Mouse (Mus musculus) limb, embryonic 12.5 days (tissue): Measurements from ENCODE around the gene Extl1. TPM values are rescaled to one million over a fixed set of nuclear protein-coding genes. Genes with fewer than 3 reads are reported as not detected.

Experiments
- ATAC-seq: fragments of 200-750 bp; cut with Nextera tagmentation; 2 replicates; pipeline ENCODE4 v1.8.0; 2017; ENCODE audit warnings: low read depth, moderate TSS enrichment; ENCODE audit not compliant: insufficient number of reproducible peaks, insufficient read depth, low FRiP score, low TSS enrichment
- H3K27ac ChIP-seq: fragments of 300-500 bp; sonication (generic); 2 replicates; pipeline ENCODE4 v1.5.1; 2016; ENCODE audit warnings: mild to moderate bottlenecking, moderate library complexity
- H3K27me3 ChIP-seq: fragments of 300-500 bp; sonication (generic); 2 replicates; pipeline ENCODE4 v1.6.1; 2016; ENCODE audit warnings: mild to moderate bottlenecking, moderate library complexity
- H3K36me3 ChIP-seq: fragments of 300-500 bp; sonication (generic); 2 replicates; pipeline ENCODE4 v1.6.1; 2016; ENCODE audit warnings: mild to moderate bottlenecking, moderate library complexity
- H3K4me1 ChIP-seq: fragments of 300-500 bp; sonication (generic); replicated peaks from 2 replicates; pipeline ENCODE4 v1.6.1; 2016
- H3K4me2 ChIP-seq: fragments of 300-500 bp; sonication (generic); 2 replicates; pipeline ENCODE4 v1.6.1; 2016; ENCODE audit warnings: mild to moderate bottlenecking, moderate library complexity
- H3K4me3 ChIP-seq: fragments of 300-500 bp; sonication (generic); replicated peaks from 2 replicates; pipeline ENCODE4 v1.5.1; 2016; ENCODE audit warnings: mild to moderate bottlenecking
- H3K9ac ChIP-seq: fragments of 300-500 bp; sonication (generic); replicated peaks from 2 replicates; pipeline ENCODE4 v1.6.1; 2016; ENCODE audit warnings: mild to moderate bottlenecking, moderate library complexity
- H3K9me3 ChIP-seq: fragments of 300-500 bp; sonication (generic); 2 replicates; pipeline ENCODE4 v1.6.1; 2016; ENCODE audit warnings: mild to moderate bottlenecking, moderate library complexity
- WGBS: fragments of 180-500 bp; shearing (Covaris S2); methylation state at CpG from one replicate; pipeline ENCODE4 v1.1.7; 2016; 5-methylcytosine and 5-hydroxymethylcytosine counted together
- polyA plus RNA-seq: library from polyadenylated mRNA; unstranded; fragments of >200 nt; fragmentation: Nextera tagmentation; extraction: Ambion mirVana; gene quantifications from 2 replicates; pipeline ENCODE4 v1.2.1, GENCODE M21; 2016

The Extl1 gene
- polyA plus RNA-seq, 1 experiment from 2014 or later = 3.4 TPM

DNA sequence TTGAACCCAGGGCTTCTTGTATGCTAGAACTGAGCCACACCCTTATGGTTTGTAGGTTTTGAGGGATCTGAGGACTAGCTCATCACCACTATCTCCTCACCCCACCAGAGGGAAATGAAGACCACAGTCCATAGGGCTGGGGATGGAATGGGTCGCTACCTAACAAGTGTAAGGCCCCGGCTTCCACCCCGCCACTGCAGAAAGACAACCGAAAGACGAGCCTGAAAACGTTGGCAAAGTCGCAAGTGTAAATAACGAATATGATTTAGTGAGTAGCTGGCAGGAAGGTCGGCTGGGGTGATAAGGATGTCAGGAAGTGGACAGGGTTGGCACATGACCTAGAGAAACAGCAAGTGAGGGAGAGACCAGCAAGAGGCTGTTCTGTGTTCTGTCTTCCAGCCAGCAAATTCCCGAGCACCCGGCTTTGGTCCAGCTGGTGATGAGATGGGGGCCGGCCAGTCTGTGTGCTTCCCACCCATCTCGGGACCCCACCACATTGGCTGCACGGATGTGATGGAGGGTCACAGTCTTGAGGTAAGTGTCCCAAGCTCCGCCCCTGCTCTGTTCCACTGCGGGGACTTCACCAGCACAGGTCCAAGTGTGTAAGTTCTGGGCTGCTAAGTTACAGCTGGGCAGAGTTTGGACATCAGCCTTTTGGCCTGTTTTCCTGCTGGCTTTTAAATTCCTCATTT lies 19.1 kb upstream of the Extl1 start:
- Histone ChIP-seq H3K27ac (no peak overlapping the region), H3K4me1 (peaks cover 21% of the 10 kb centered on the region), H3K36me3 (0 out of 2 replicates have a peak, but pooled peaks cover 3% of the 10 kb centered on the region), H3K4me3 (no peak overlapping the region), H3K27me3 (no peaks in the 10 kb centered on the region), H3K4me2 (no peak overlapping the region), H3K9ac (no peak overlapping the region), H3K9me3 (no peaks in the 10 kb centered on the region)
- no peak for ATAC-seq
- 73% methylated on average over 16 of the region's 16 CpGs for WGBS

DNA sequence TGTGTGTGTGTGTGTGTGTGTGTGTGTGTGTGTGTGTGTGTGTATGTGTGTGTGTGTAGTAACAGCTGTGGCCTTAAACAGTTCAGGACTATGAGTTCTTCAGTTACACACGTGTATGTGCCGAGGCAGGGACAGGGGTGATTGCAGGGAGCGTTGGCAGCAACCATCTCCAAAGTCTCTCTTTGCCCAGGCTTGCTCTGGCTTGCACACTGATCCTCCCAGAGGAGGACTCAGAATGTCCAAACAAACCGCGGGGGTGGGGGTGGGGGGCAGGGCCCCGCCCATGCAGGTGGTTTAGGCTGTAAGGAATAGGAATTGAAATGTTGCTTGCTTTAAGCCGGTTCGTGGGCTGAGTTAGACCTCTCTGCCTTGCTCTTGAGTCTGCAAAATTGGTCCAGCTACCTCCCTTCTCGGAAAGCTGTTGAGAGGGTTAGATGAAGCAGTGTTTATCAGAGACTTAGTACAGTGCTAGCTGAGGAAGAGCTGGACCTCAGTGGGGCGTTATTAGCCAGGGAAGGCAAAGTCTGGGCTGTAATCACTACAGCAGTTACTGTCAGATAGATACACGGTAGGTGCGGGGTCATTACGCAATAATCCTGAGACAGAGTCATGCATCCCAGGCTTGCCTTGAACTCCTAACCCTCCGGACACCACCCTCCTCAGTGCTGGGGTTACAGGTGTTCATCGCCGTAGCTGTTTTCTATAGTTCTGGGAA lies 18.4 kb upstream of the Extl1 start:
- H3K9ac ChIP-seq = no peak overlapping the region

DNA sequence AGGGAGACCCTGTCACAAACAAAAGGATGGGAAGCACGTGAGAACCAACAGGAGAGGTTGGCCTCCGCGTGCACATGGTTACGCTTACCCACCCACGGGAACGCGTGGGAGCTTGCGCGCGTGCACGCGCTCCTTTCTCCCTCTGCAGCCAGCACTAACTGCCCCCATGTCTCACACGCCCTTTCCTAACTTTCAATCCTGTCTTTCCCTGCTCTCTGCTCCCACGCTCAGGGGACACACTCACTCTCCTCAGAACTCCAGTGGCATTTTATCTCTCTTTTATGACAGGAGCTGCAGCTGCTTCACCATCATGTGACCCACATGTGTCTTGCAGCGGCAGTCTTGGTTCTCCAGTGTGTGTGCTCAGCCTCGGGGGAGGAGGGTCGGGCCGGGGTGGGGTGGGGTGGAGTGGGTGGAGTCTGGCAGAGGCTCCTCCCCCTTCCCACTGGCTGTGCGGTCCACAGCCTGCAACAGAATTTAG lies 17.6 kb upstream of the Extl1 start:
- no peak overlapping the region for H3K27ac ChIP-seq

More for the DNA sequence above, 18.4 kb upstream of the Extl1 start:
- WGBS = 63% methylated on average over 16 of the region's 16 CpGs
- no peak; the same call in 1 of the 2 replicates for ATAC-seq
- peak overlapping the region; percentile 67 for H3K4me2 ChIP-seq
- peak overlapping the region; percentile 35; the same call in 1 of the 2 replicates for H3K4me3 ChIP-seq
- H3K4me1 ChIP-seq = peaks cover 28% of the 10 kb centered on the region
- H3K9me3 ChIP-seq = no peaks in the 10 kb centered on the region
- no peaks in the 10 kb centered on the region for H3K27me3 ChIP-seq
- 0 out of 2 replicates have a peak, but pooled peaks cover 3% of the 10 kb centered on the region for H3K36me3 ChIP-seq
- H3K27ac ChIP-seq = no peak overlapping the region

DNA sequence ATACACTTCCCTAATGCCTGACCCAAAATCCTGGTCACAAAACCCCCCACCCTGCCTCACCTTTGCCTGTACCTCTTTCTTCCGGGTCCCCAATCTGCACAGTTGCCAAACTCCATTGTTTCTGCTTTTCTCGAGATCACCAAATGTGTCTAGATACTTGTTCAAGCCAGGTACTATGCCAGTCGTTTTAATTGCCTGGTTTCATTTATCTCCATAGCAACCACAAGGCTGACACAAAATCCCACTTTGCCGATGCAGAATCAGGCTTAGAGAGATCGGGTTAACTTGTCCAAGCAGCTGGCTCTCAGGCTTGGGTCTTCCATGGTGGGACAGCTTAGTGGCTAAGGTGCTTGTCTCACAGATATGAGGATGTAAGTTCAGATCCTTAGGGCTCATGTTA lies 16.6 kb upstream of the Extl1 start:
- Histone ChIP-seq H3K27me3 (no peaks in the 10 kb centered on the region), H3K9ac (no peak overlapping the region), H3K4me2 (no peak overlapping the region), H3K4me3 (no peak overlapping the region), H3K4me1 (peaks cover 38% of the 10 kb centered on the region), H3K27ac (no peak overlapping the region), H3K36me3 (no peaks in the 10 kb centered on the region), H3K9me3 (no peaks in the 10 kb centered on the region)
- no peak for ATAC-seq
- WGBS = 28% methylated on average over 5 of the region's 5 CpGs

More for the DNA sequence above, 17.6 kb upstream of the Extl1 start:
- H3K27me3 ChIP-seq = no peaks in the 10 kb centered on the region
- 0 out of 2 replicates have a peak, but pooled peaks cover 3% of the 10 kb centered on the region for H3K36me3 ChIP-seq
- H3K9ac ChIP-seq = peak overlapping the region; percentile 42
- peak overlapping the region; percentile 35 for H3K4me3 ChIP-seq
- WGBS = 7% methylated on average over 19 of the region's 19 CpGs
- H3K4me1 ChIP-seq = peaks cover 34% of the 10 kb centered on the region
- H3K9me3 ChIP-seq = no peaks in the 10 kb centered on the region
- ATAC-seq = peak; percentile 75; the same call in 1 of the 2 replicates
- H3K4me2 ChIP-seq = peak overlapping the region; percentile 67

DNA sequence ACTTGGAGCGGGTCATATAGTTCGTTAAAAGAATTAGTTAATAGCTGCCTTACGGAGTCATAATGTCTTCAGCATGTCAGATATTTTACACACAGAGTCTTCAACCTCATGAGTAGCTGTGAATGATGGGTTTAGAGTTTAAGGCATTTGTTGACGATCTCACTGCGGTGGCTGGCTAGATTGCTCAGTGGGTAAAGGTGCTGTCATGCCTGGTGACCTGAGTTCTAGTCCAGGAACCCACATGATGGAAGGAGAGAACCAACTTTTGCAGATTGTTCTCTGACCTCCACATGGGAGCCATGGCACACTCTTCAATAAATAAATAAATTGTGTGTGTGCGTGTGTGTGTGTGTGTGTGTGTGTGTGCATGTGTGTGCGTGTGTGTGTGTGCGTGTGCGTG lies 14.1 kb upstream of the Extl1 start:
- Histone ChIP-seq H3K9ac (no peak overlapping the region), H3K4me3 (peak overlapping the region; percentile 57; the same call in 1 of the 2 replicates), H3K27me3 (no peaks in the 10 kb centered on the region), H3K4me1 (peaks cover 38% of the 10 kb centered on the region), H3K9me3 (no peaks in the 10 kb centered on the region), H3K4me2 (peak overlapping the region; percentile 86; the same call in 1 of the 2 replicates), H3K27ac (0 out of 2 replicates have a peak overlapping the region, but pooled peaks have one; percentile 26), H3K36me3 (no peaks in the 10 kb centered on the region)
- ATAC-seq = no peak
- 80% methylated on average over 9 of the region's 9 CpGs for WGBS

DNA sequence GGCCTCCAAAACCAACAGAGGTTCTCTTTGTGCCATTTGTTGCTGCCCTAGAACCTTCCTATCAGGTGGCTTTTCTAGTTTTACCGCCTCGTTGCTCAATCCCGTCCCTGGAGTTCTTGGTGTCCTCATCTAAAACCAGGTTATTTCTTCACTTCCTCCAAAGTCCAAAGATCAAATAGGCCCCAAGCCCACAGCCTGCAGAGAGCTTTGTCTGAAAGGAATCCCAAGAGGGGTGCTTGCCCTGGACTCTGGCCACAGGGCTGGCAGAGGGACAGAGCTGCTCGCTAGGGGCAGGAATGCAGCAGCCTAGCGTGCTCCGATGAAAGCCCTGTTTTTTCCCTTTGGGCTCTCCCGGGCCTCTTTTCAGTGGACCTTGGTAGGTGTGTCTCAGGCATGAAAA lies 13.5 kb upstream of the Extl1 start:
- Histone ChIP-seq H3K9ac (peak overlapping the region; percentile 57), H3K4me1 (peaks cover 40% of the 10 kb centered on the region), H3K9me3 (no peaks in the 10 kb centered on the region), H3K27ac (0 out of 2 replicates have a peak overlapping the region, but pooled peaks have one; percentile 26), H3K36me3 (no peaks in the 10 kb centered on the region), H3K27me3 (no peaks in the 10 kb centered on the region), H3K4me3 (peak overlapping the region; percentile 57), H3K4me2 (peak overlapping the region; percentile 86)
- no peak for ATAC-seq
- WGBS = 30% methylated on average over 7 of the region's 7 CpGs

DNA sequence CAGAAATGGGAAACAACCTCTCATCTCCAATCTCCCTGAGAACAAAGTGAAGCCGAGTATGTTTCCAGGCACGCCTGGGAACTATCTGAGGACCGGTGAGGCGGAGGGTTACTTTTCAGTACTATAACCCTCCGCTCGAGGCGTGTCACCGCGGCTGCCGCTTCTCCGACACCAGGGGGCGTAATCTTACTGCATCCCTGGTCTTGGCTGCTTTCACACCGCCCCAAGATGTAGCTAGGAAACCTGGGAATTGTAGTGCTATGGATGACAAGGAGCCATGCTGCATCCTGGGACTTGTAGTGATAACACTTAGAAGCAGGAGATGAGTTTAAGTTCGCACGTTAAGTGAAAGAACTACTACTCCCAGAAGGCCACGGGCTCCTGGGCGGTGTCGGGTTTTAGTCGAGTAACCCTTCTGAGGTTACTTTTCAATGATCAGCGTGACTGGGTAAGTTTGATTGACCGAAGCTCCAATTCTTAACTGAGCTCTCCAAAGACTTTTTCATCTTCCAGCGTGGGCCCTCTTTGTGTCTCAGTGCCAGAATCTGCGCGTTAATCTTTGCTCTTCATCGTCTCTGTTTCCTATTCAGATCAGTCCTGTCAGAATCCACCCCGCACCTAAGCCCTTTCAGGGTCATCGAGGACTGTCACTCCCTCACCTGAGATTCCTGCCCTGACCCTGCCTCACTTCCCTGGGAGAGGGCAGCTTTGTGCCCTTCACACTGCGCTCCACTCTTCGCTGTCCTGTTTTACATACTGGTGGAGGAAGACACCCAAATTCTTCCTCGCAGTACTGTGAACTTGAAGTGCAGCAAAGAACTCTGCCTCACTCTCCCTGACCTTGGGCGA lies 12.6 kb upstream of the Extl1 start, which contains the start of gene Pafah2:
TSS of gene Pafah2 (plus strand) at position 344 of the 849 bp plus-strand sequence.
- Histone ChIP-seq H3K4me1 (peaks cover 31% of the 10 kb centered on the region), H3K27ac (0 out of 2 replicates have a peak within 1 kb of the TSS, but pooled peaks have one; percentile 26), H3K9ac (peak within 1 kb of the TSS; percentile 57), H3K9me3 (peaks cover 5% of the 10 kb centered on the region), H3K36me3 (no peaks in the 10 kb centered on the region), H3K27me3 (no peaks in the 10 kb centered on the region), H3K4me3 (peak within 1 kb of the TSS; percentile 57), H3K4me2 (peak within 1 kb of the TSS; percentile 86)
- WGBS = under 1% methylated on average over 31 of the region's 31 CpGs
- peak; percentile 97 for ATAC-seq

DNA sequence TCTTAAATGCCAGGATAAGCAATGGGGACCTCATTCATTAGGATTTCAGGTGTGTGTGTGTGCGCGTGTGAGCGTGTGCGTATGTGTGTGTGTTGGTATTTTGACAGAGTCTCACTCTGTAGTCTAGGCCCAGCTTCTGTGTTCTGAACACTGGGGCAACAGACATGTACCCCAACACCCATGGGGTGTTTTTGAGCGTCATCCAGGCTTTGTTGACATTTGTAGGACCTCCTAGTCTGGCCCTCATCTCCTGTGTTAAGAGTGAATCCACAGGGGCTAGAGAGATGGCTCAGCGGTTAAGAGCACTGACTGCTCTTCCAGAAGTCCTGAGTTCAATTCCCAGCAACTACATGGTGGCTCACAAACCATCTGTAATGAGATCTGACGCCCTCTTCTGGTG lies 11.5 kb upstream of the Extl1 start:
- H3K4me2 ChIP-seq = no peak overlapping the region
- H3K27ac ChIP-seq = no peak overlapping the region
- peaks cover 8% of the 10 kb centered on the region for H3K9me3 ChIP-seq
- no peaks in the 10 kb centered on the region for H3K27me3 ChIP-seq
- H3K9ac ChIP-seq = no peak overlapping the region
- 94% methylated on average over 7 of the region's 7 CpGs for WGBS
- ATAC-seq = no peak
- no peaks in the 10 kb centered on the region for H3K36me3 ChIP-seq
- peaks cover 24% of the 10 kb centered on the region for H3K4me1 ChIP-seq
- no peak overlapping the region for H3K4me3 ChIP-seq

DNA sequence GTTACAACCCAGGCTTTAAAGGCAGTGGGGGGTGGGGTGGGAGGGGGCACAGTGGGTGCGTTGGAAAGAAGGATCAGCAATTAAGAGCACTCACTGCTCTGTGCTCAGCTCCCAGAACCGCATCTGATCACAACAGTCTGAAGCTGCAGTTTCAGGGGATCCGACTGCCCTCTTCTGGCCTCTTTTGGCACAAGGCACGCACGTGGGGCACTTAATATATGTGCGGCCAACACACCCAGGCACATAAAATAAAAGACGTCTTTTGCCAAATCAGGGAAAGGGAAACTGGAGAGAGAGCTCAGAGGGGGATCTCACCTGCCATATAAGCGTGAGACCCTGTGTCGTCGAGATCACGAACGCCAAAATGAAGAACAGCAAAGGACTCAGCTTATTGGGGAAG lies 9.4 kb upstream of the Extl1 start:
- Histone ChIP-seq H3K4me2 (no peak overlapping the region), H3K4me3 (no peak overlapping the region), H3K9ac (no peak overlapping the region), H3K27me3 (no peaks in the 10 kb centered on the region), H3K9me3 (peaks cover 8% of the 10 kb centered on the region), H3K27ac (no peak overlapping the region), H3K4me1 (peaks cover 23% of the 10 kb centered on the region), H3K36me3 (no peaks in the 10 kb centered on the region)
- 18% methylated on average over 12 of the region's 12 CpGs for WGBS
- ATAC-seq = no peak

DNA sequence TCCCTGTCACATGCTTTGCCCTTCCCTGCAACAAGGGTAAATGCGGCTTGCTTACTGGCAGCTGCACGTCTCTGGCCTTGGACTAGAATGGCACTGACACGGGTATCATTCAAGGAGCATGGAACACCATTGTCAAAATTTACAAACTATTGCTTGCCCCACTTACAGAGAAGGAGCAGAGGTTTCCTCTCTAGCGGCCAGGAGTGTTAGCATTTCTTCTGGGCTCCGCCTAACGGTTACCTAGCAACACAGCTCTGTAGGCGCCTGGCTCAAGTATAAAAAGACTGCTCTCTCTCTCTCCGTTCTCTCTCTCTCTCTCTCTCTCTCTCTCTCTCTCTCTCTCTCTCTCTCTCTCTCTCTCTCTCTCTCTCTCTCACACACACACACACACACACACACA lies 8.9 kb upstream of the Extl1 start:
- no peaks in the 10 kb centered on the region for H3K27me3 ChIP-seq
- no peak overlapping the region for H3K9ac ChIP-seq
- peaks cover 8% of the 10 kb centered on the region for H3K9me3 ChIP-seq
- H3K36me3 ChIP-seq = no peaks in the 10 kb centered on the region
- 0 out of 2 replicates have a peak overlapping the region, but pooled peaks have one; percentile 9 for H3K4me2 ChIP-seq
- peaks cover 19% of the 10 kb centered on the region for H3K4me1 ChIP-seq
- ATAC-seq = no peak
- 28% methylated on average over 8 of the region's 8 CpGs for WGBS
- H3K4me3 ChIP-seq = no peak overlapping the region
- H3K27ac ChIP-seq = no peak overlapping the region; the same call in 1 of the 2 replicates
